Mouse (Mus musculus) left cerebral cortex, postnatal 4 days (tissue): ENCODE results near the gene Gm28870. TPM values are rescaled to one million over a fixed set of nuclear protein-coding genes. Genes with fewer than 3 reads are reported as not detected.
"Not testable (repeated sequence)": the region's sequence is repeated elsewhere in the genome, so short reads cannot be mapped to it uniquely, and the experiment has no call there.

Experiments used
- DNase-seq: peaks from one replicate; pipeline ENCODE4 v3.0.0-alpha.2; 2022
- intact Hi-C: fragments of 180-260 bp; cut with DNase I; formaldehyde crosslinking; loops from one replicate; pipeline ENCODE4 v1.15.1; 2025
- total RNA-seq, 2 experiments: library from RNA; stranded (reverse); gene quantifications; 2 replicates each; pipeline ENCODE4 v1.2.3; 2021

Gm28870 gene
- total RNA-seq = not detected

DNA sequence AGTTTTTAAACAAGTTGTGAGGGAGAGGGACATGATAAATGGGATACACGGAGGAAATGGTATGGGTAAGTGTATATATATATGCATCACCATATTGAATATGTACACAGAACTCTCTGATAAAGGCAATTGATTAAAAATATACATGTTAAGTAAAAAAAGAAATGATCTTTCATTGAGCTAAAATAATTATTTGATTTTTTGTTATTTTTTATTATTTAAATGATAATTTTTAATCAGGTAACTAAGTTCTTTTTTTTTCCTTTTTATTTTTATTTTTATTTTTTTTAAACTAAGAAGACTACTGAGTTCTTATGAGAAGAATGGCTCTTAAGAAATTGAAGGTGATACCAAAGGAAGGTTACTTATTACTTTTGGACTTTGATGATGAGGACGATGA, at the start of gene Gm28870:
Gm28870 (plus strand) TSS at position 301 of the 400 bp plus-strand sequence.
- intact Hi-C loops, DNase-seq: not testable (repeated sequence)
